Mouse (Mus musculus): ENCODE data around the gene Tor1a. TPM values are rescaled to one million over a fixed set of nuclear protein-coding genes. Genes with fewer than 3 reads are reported as not detected.

Gene Tor1a
- polyA plus RNA-seq, 1 experiment from 2014 or later: 57.5 TPM

GRCm38 (mm10) chr2:30998443-30999260 lies 30.9 kb upstream of the Tor1a start:
- H3K9ac ChIP-seq (replicated peaks; ENCODE audit: low read depth): no peak overlapping the region
- no peak overlapping the region for H3K4me3 ChIP-seq (ENCODE audit: low read depth, low read length)
- H3K4me1 ChIP-seq (ENCODE audit: insufficient read depth, low read depth, low read length): no peaks in the 10 kb centered on the region
- TF ChIP-seq CTCF (IDR thresholded peaks at IDR 0.05) (no peak), EP300 (IDR thresholded peaks at IDR 0.05) (no peak)
- H3K36me3 ChIP-seq (ENCODE audit: insufficient read depth, low read length): peaks cover 5% of the 10 kb centered on the region; the same call in 1 of the 2 replicates
- 77% methylated on average over 7 of the region's 8 CpGs for WGBS
- no peak overlapping the region for H3K27ac ChIP-seq (ENCODE audit: low read length)
- H3K27me3 ChIP-seq (replicated peaks; ENCODE audit: insufficient read depth, low read length): no peaks in the 10 kb centered on the region
- H3K4me2 ChIP-seq (replicated peaks; ENCODE audit: low read depth, low read length): no peak overlapping the region
- ATAC-seq: no peak
- no peaks in the 10 kb centered on the region for H3K9me3 ChIP-seq (ENCODE audit: low read length)
- no peak for DNase-seq (ENCODE audit: low spot score)

- Histone ChIP-seq H3K4me3 (ENCODE audit: low read depth, low read length) (no peak overlapping the region), H3K4me1 (ENCODE audit: insufficient read depth, low read depth, low read length) (no peaks in the 10 kb centered on the region), H3K36me3 (ENCODE audit: insufficient read depth, low read length) (peaks cover 5% of the 10 kb centered on the region; the same call in 1 of the 2 replicates), H3K27me3 (replicated peaks; ENCODE audit: insufficient read depth, low read length) (no peaks in the 10 kb centered on the region), H3K9me3 (ENCODE audit: low read length) (no peaks in the 10 kb centered on the region), H3K9ac (replicated peaks; ENCODE audit: low read depth) (no peak overlapping the region), H3K27ac (ENCODE audit: low read length) (no peak overlapping the region), H3K4me2 (replicated peaks; ENCODE audit: low read depth, low read length) (no peak overlapping the region)
- ATAC-seq (no peak), DNase-seq (ENCODE audit: low spot score) (no peak)
- TF ChIP-seq EP300 (IDR thresholded peaks at IDR 0.05) (no peak), CTCF (IDR thresholded peaks at IDR 0.05) (no peak)
- 63% methylated on average over 11 of the region's 11 CpGs for WGBS
Observed at GRCm38 (mm10) chr2:30995432-30995996, 27.8 kb upstream of the Tor1a start.

- Histone ChIP-seq H3K27ac (ENCODE audit: low read length) (no peak overlapping the region), H3K4me2 (replicated peaks; ENCODE audit: low read depth, low read length) (no peak overlapping the region), H3K9me3 (ENCODE audit: low read length) (no peaks in the 10 kb centered on the region), H3K27me3 (replicated peaks; ENCODE audit: insufficient read depth, low read length) (no peaks in the 10 kb centered on the region), H3K4me1 (ENCODE audit: insufficient read depth, low read depth, low read length) (no peaks in the 10 kb centered on the region), H3K4me3 (ENCODE audit: low read depth, low read length) (no peak overlapping the region), H3K36me3 (ENCODE audit: insufficient read depth, low read length) (peaks cover under 1% of the 10 kb centered on the region; the same call in 1 of the 2 replicates), H3K9ac (replicated peaks; ENCODE audit: low read depth) (no peak overlapping the region)
- DNase-seq (ENCODE audit: low spot score) (no peak), ATAC-seq (no peak)
- TF ChIP-seq CTCF (IDR thresholded peaks at IDR 0.05): no peak
- TF ChIP-seq EP300 (IDR thresholded peaks at IDR 0.05): no peak
- 92% methylated on average over 4 of the region's 4 CpGs for WGBS
Observed at GRCm38 (mm10) chr2:30994853-30995252, 27.1 kb upstream of the Tor1a start.

- Histone ChIP-seq H3K9ac (replicated peaks; ENCODE audit: low read depth) (no peak overlapping the region), H3K4me1 (ENCODE audit: insufficient read depth, low read depth, low read length) (no peaks in the 10 kb centered on the region), H3K4me3 (ENCODE audit: low read depth, low read length) (no peak overlapping the region), H3K27ac (ENCODE audit: low read length) (no peak overlapping the region), H3K36me3 (ENCODE audit: insufficient read depth, low read length) (no peaks in the 10 kb centered on the region), H3K4me2 (replicated peaks; ENCODE audit: low read depth, low read length) (no peak overlapping the region), H3K9me3 (ENCODE audit: low read length) (no peaks in the 10 kb centered on the region), H3K27me3 (replicated peaks; ENCODE audit: insufficient read depth, low read length) (no peaks in the 10 kb centered on the region)
- no peak for TF ChIP-seq EP300 (IDR thresholded peaks at IDR 0.05)
- TF ChIP-seq CTCF (IDR thresholded peaks at IDR 0.05): no peak
- DNase-seq (ENCODE audit: low spot score): no peak
- no peak for ATAC-seq
- WGBS: 86% methylated on average over 9 of the region's 9 CpGs
Observed at GRCm38 (mm10) chr2:30990221-30990620, 22.5 kb upstream of the Tor1a start.

- Histone ChIP-seq H3K4me3 (ENCODE audit: low read depth, low read length) (no peak overlapping the region), H3K27ac (ENCODE audit: low read length) (no peak overlapping the region; the same call in 1 of the 2 replicates), H3K36me3 (ENCODE audit: insufficient read depth, low read length) (no peaks in the 10 kb centered on the region), H3K27me3 (replicated peaks; ENCODE audit: insufficient read depth, low read length) (no peaks in the 10 kb centered on the region), H3K9me3 (ENCODE audit: low read length) (no peaks in the 10 kb centered on the region), H3K4me2 (replicated peaks; ENCODE audit: low read depth, low read length) (0 out of 2 replicates have a peak overlapping the region, but pooled peaks have one; percentile 25), H3K4me1 (ENCODE audit: insufficient read depth, low read depth, low read length) (peaks cover 12% of the 10 kb centered on the region; the same call in 1 of the 2 replicates), H3K9ac (replicated peaks; ENCODE audit: low read depth) (no peak overlapping the region)
- DNase-seq (ENCODE audit: low spot score) (peak; percentile 93), ATAC-seq (peak; percentile 15)
- 31% methylated on average over 17 of the region's 17 CpGs for WGBS
- TF ChIP-seq EP300 (IDR thresholded peaks at IDR 0.05) (no peak), CTCF (IDR thresholded peaks at IDR 0.05) (no peak)
Observed at GRCm38 (mm10) chr2:30985111-30986020, 17.6 kb upstream of the Tor1a start.

GRCm38 (mm10) chr2:30983024-30983423 lies 15.3 kb upstream of the Tor1a start:
- H3K9ac ChIP-seq (replicated peaks; ENCODE audit: low read depth): no peak overlapping the region; the same call in 1 of the 2 replicates
- H3K4me3 ChIP-seq (ENCODE audit: low read depth, low read length): peak overlapping the region; percentile 77; the same call in 1 of the 2 replicates
- H3K36me3 ChIP-seq (ENCODE audit: insufficient read depth, low read length): no peaks in the 10 kb centered on the region
- TF ChIP-seq EP300 (IDR thresholded peaks at IDR 0.05): no peak
- no peaks in the 10 kb centered on the region for H3K27me3 ChIP-seq (replicated peaks; ENCODE audit: insufficient read depth, low read length)
- WGBS: 33% methylated on average over 7 of the region's 7 CpGs
- peak; percentile 16 for DNase-seq (ENCODE audit: low spot score)
- no peak for ATAC-seq
- no peaks in the 10 kb centered on the region for H3K9me3 ChIP-seq (ENCODE audit: low read length)
- peak overlapping the region; percentile 89 for H3K4me2 ChIP-seq (replicated peaks; ENCODE audit: low read depth, low read length)
- H3K4me1 ChIP-seq (ENCODE audit: insufficient read depth, low read depth, low read length): peaks cover 12% of the 10 kb centered on the region; the same call in 1 of the 2 replicates
- no peak overlapping the region for H3K27ac ChIP-seq (ENCODE audit: low read length)

Measured in lung, postnatal 0 days (tissue).